Mouse (Mus musculus): Measurements from ENCODE around the gene Nfasc.

DNA sequence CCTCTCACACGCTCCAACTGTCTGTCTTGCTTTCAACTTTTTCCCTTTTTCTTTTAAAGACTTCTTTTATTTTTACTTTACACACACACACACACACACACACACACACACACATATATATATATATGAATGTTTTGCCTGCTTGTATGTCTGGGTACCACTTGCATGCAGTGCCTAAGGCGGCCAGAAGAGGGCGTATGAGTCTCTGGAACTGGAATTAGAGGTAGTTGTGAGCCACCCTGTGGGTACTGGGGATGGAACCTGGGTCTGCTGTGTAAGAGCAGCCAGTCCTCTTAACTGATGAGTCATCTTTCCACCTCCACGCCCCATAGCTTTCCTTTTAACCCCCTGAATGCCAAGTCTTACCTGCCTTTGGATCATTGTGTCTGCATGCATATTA is 217.7 kb downstream of the Nfasc start:
- TF ChIP-seq CTCF (conservative IDR thresholded peaks at IDR 0.05; ENCODE audit: low read length) (peak; percentile 70), NANOG (IDR thresholded peaks at IDR 0.05; ENCODE audit: borderline replicate concordance, low read length) (no peak)
